Mouse (Mus musculus): Measurements from ENCODE around the gene 1700021F05Rik.

1700021F05Rik gene

DNA sequence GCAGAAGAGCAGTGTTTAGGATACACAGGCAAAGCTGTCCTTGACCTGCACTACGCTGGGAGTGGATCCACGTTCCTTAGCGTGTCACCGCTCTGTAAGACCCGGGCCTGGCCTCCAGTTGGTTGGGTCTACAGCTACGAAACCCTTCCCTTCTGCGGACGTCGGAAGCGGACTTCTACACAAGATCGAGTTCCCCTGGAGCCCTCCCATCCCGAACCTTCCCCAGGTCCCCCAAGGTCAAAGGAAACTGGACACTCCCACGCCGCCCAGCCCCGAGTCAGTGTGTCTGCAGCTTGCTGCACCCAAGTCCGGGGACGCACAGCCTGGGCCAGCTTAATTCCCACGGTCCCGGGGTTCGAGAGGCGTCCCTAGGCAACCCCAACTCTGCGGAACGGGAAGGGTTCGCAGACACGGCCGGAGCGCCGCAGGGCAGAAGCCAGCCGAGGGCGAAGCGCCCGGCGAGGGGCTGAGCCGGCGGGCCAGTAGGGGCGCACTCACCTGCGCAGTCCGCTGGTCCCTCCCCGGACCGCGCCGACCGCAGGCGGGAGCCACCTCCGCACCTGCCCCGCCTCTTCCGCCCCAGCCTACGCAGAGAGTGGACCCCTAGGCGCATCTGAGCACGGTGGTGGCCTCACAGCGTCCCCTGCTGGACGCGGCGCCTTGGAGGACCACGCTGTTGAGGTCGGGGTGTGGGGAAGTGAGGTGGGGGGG is at the start of gene 1700021F05Rik:
1700021F05Rik (minus strand) TSS at position 553 of the 711 bp plus-strand sequence.
- ATAC-seq (ENCODE audit: low TSS enrichment): peak; percentile 94

DNA sequence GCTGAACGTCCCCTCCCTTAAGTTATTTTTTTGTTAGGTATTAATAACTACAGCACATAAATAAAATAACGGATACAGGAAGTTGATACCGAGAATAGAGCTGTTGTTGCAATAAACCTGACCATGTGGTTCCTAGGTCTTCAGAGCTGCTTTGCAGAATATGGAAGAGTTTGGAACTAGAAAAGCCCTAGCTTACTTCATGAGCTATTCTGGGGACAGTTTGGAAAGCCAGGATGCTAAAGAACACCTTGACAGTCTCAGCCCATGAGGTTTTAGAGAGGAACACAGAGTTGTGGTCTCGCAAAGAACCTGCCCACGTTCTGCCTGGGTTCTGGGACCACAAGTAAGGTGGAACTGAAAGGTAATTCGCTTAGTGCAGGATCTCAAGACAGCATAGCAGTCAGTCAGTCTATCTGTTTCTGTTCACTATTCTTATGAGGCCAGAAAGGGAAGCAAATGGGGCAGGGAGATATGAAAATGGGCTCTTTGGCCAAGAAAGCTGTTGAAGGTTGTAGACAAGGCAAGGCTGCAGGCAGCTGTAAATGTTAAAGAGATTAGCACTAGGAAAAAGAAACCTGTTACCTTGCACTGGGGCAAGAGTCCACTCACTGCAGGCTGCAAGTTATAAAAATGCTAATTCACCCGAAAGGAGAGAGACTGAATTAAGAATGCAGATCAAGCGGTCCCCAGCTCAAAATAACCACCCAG is 47.8 kb upstream of the 1700021F05Rik start:
- ATAC-seq (ENCODE audit: low TSS enrichment): no peak

DNA sequence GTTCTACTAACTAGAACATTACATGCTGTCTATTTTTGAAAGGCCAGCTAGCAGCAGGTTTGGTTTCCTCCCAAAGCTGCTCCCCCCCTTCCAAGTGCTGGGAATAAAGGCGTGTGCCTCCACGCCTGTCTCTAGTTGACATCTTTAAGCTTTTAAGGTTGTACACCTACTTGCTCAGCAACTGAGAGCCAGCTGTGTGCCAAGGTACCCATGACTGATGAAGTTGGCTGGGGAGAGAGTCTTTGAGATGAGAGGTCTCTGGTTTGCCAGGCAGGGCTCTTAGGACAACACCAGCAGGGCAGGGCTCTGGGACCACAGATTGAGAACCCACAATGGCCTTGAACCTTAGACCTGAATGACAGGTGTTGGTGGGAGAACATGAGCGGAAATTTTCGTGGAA is 43.7 kb upstream of the 1700021F05Rik start:
- ATAC-seq (ENCODE audit: low TSS enrichment): no peak

DNA sequence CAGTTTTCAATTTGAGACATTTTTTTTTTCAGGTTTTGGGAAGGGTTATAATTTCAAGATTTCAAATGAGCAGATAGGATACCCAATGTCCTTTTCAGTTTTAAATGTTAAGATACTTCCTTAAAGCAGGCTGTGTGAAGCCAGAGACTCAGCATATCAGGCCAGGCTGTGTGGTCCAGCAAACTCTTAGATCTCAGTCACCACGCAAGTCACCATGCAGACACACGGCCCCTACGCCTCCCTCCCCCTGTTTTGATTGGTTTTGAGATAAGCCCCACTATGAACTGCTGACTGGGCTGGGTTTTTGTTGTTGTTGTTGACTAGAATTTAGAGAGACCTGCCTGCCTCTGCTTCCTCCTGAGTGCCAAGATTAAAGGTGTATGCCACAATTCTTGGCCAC is 40.5 kb upstream of the 1700021F05Rik start:
- no peak for ATAC-seq (ENCODE audit: low TSS enrichment)

DNA sequence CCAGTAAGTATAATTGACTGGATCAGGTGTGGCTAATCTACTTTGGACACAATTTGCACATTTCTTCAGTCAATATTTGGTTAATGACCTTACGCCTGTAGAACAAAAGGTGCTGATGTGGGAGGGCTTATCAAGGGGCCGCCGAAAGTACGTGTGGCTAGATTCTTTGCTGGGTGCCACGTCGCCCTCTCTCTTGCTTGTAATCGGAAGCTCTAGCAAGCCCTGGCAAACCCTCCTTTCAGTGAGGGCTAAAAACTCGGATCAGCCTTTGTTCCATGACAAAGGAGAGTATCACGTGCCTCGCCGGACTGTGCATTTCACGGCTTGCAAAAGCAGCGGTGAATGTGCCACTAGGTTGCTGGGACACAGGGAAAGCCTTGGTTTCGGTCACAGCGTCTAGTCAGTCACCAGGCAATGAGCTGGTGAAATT is 39.9 kb upstream of the 1700021F05Rik start:
- ATAC-seq (ENCODE audit: low TSS enrichment): no peak

DNA sequence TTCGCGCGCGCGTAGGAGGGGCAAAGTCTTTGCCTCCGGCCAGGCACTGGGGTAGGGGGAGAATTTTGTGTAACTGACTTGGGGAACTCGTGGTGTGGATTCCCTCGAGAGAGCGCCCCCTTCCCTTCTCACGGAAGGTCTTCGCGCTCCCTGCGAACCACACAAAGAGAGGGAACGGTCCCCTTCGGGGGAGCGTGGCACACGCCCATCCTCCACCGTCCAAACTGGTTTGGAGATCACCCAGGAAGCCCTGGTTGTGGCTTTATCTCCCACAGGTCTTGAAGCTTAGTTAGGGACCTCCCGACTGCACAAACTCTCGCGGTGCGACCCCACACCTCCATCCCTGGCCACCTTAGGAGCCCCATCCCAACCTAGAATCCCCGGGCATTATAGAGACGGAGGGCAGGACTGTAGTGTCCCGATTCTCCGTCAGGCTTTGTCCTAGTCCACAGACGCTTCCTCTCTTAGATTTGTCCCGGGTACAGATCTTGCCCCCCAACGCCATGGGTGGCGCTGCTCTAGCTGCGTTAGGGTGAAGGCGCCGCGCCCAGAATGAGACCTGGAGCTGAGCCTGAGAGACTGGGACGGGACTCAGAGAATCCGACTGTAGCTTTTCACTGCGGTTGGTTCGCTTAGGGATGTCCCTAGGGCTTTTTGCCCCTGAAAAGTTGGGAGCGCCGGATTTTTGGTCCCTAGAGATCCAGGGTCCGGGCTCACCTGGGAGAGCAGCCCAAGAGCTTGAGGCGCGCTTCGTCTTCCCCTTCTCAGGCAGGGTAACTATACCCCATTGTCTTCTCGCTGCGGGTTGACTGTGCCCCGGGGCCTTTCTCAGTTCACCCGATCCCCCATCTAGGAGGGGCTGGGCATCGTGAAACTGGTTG is 38.8 kb upstream of the 1700021F05Rik start:
- ATAC-seq (ENCODE audit: low TSS enrichment): no peak

DNA sequence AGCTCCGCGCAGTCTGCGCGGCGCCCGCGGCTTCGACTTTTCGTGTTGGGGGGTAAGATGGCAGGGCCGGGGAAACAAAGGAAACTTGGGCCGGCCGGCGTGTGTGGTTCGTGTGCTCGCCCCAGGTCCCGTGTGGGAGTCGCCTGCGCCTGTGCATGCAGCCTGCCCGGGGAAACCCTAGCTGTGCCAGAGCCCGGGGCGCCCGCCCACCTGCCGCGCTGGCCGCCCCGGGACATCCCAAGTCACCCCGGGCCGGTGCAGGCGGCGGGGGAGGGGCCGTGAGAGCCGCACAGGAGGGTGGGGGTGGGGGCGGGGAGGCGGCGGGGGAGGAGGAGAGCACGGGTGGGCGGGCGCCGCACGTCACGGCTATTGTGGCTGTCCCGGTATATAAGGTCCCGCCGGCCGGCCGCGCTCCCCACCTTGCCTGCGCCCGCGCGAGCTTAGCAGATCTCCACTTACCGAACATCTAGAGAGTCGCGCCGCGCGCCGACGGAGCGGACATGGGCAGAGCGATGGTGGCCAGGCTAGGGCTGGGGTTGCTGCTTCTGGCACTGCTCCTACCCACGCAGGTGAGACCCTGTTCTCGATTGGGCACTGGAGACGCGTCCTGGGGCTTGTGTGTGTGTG is 38.1 kb upstream of the 1700021F05Rik start:
- ATAC-seq (ENCODE audit: low TSS enrichment): 0 out of 2 replicates have a peak, but pooled peaks have one; percentile 3

DNA sequence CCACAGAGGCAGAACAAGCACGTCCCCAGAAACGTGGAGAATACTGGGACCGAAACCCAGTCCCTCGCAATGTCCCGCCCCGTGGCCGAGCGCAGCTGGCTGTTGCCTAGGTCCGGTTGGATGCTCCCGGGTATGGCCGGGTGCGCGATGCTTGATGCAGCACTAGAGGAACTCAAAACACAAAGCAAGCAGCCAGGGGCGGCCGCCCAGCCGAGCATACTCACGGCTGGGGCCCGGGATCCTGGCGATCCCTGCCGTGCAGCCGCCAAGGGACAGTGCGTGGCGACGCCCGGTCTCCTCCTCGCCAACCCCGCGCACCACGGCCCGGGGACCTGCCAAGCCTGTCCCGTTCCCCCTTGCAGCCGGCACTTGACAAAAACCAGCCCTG is 37.6 kb upstream of the 1700021F05Rik start:
- peak; percentile 64 for ATAC-seq (ENCODE audit: low TSS enrichment)

DNA sequence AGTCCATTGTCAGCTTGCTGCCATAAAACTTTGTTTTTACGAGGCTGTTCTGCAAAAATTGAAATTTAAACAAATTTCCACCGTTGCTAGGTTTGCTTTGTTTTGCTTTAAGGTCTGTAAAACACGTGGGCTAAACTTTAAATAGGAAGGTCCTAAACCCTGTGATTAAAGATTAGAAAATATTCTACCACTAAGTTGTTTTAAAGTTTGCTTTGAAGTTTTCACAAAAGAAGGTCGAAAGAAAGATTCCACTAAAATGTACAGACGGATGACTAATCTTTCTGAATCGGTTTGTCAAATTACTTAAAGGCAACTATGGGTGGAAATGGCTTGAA is 37.2 kb upstream of the 1700021F05Rik start, which contains the start of gene Cd24a:
Cd24a (plus strand) TSS at position 288 of the 335 bp plus-strand sequence.
- no peak for ATAC-seq (ENCODE audit: low TSS enrichment)

DNA sequence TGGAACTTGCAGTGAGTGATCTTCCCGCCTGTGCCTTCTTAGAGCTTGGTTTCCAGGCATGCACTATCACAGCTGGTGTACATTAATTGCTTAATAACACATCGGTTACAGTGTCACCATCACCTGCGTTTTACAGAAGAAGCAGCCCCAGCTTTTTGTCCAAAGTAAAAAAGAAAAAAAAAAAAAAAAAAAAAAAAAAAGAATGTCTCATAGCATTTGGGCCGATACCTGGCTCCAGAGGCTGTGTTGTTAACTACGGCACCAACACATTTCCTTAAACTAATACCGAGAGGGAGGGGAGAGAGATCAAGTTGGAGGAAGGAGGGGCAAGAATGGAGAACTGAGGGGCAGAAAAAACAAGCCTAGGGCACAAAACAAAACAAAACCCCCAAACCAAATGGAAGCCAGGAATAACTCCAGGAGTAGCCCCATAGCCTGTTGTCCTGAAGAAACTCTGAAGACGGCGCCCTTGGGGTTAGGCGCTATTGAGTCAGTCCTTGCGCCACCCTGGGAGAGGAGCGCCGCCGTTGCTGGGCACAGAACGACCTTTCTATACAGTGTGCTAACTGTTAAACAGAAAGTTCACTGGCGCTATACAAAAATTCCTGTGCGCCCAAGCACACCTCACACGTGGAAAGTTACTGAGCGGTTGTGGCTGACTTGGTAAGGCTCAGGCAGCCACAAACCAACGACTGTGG is 36.7 kb upstream of the 1700021F05Rik start:
- no peak for ATAC-seq (ENCODE audit: low TSS enrichment)

DNA sequence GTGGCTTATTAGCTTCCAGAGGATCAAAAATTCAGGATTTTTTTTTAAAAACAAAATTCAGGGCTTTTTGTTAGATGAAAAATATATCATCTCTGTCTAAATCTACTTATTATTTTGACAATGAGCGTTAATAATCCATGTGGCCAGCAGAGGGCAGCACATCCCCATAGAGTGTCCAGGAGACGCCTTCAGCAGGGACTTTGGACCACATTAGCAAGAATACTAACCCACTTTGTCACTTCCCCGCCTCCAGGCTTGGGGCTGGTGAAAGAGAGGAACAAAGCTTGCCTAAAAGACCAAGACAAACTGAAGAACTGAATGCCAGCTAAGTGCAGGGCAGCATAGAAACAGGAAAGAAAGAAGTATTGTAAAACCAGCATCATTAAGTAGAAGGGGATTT is 34.2 kb upstream of the 1700021F05Rik start:
- peak; percentile 86 for ATAC-seq (ENCODE audit: low TSS enrichment)

DNA sequence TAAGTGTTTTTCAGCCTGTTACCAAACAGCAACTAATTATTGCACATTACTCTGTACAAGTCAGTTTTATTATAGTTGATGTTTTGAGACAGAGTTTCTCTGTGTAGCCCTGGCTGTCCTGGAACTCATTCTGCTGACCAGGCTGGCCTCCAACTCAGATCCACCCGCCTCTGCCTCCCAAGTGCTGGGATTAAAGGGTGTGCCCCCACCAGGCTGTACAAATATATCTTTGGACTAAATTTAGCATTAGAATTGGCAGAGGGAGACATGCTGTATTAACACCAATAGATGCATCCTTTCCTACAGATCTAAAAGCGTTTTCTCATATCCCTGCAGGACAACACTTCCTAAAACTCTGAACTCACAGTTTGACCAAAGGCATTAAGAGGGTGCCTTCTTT is 33.6 kb upstream of the 1700021F05Rik start:
- ATAC-seq (ENCODE audit: low TSS enrichment): no peak

DNA sequence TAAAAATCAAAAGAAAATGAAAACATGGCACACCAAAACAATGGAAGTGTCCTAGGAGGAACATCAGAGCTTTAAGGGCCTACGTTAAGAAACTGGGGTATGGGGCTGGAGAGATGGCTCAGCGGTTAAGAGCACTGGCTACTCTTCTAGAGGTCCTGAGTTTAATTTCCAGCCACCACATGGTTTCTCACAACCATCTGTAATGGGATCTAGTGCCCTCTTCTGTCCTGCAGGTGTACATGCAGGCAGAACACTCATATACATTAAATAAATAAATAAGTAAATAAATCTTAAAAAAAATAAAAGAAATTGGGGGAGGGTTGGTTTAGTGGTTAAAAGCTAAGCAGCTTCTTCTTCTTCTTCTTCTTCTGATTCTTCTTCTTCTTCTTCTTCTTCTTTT is 20.5 kb upstream of the 1700021F05Rik start:
- no peak for ATAC-seq (ENCODE audit: low TSS enrichment)

DNA sequence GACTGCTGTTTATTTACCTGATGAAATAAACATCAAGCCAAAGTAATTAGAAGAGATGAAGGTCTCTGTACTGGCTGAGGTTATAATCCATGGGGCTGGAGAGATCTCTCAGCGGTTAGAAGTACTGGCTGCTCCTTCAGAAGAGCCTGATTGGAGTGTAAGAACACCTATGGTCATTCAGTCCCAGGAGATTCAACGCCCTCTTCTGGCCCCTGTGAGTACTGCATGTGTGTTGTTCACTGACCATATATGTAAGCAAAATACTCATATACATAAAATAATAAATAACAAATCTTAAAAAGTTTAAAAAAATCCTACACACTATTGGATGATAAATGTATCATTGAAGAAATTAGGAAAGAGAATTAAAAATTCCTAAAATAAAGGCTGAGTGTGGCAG is 20.0 kb upstream of the 1700021F05Rik start:
- no peak for ATAC-seq (ENCODE audit: low TSS enrichment)

DNA sequence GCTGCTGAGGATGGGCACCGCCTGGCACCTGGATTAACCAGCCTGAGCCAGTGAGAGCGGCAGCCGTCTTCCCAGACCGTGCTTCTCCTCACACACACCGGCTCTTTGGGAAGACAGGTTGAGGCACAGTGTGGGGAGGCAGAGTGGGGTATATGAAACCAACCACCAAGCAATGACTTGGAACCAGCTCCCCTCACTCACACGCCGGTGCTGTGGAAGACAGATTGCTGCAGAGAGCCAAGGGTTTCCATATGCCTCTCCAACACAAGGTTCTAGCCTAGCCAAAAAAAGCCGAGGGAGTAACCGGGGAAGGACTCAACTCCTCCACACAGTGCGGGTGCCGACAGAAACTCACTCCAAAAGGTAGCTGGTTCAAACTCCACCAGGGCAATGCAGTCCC is 18.5 kb upstream of the 1700021F05Rik start:
- peak; percentile 34; the same call in 1 of the 2 replicates for ATAC-seq (ENCODE audit: low TSS enrichment)

DNA sequence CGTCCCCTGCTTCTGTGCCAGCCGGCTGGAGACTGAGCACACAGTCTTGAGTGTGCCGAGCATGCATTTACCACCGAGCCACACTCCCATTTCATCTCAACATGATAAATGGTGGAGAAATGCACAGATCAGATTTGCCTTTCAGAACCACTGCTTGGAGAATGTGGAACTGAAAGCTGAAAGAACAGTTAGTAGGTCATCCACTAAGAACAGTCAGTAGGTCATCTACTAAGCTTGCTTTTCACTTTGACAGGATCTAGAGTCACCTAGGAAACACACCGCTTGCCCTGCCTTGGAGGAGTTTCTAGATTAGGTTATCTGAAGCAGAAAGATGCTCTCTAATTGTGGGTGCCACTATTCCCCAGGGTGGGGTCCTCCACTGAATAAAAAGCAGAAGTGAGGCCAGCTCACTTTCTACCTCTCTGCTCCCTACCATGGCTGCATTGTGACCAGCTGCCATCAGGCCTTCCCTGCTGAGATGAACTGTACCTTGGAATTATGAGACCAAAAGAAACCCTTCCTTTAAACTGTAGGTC is 16.9 kb upstream of the 1700021F05Rik start:
- no peak for ATAC-seq (ENCODE audit: low TSS enrichment)

DNA sequence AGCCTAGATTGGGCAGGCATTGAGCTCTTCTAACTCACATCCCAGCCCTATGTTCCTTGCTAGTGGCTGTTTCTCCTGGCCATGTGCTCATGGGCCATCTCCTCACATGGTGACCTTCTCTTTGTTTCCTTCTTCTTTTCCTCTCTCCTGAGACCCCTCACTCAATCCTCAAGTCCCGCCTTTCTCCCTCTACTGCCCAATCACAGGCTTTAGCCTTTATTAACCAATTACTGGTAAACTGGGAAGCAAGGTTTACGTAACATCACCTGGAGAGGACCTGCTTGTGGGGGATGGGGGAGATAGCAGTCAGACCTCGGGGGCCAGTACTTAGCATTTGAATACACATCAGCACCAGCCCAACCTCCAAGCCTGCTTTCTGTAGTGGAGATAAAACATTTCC is 10.6 kb upstream of the 1700021F05Rik start:
- ATAC-seq (ENCODE audit: low TSS enrichment): no peak

DNA sequence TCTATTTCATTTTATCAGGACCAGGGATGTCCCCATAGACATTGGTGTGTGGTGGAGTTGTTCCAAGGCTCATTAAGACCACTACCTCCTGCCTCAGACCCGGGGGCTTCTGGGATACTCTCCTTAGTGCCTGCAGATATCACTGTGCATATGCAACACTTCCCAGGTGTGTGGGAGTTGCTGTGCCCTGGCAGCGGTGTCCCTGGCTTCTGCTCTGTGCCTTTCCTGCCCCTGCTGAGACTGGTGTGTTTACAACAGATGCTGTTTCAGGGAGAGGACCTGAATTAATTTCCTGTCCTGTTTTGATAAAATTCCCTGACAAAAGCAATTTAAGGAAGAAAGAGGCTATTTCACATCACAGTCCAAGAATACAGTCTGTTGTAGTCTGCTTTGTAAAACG is 10.1 kb upstream of the 1700021F05Rik start:
- no peak for ATAC-seq (ENCODE audit: low TSS enrichment)

DNA sequence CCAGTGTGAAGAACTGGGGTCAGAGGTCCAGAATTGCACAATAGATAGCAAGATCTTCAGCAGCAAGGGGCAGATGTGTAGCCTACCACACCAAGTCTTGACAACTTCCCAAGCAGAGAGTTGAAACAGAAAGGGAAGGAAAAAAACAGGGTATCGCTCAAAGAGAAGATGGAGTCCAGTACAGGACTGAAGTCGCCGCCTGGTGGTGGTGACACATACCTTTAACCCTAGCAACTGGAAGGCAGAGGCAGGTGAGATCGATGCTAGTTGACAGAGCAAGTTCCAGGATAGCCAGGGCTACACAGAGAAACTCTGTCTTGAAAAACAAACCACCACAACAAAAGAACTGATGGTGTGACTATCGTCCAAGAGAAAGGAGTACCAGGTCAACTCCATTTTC is 8.6 kb upstream of the 1700021F05Rik start:
- no peak for ATAC-seq (ENCODE audit: low TSS enrichment)

DNA sequence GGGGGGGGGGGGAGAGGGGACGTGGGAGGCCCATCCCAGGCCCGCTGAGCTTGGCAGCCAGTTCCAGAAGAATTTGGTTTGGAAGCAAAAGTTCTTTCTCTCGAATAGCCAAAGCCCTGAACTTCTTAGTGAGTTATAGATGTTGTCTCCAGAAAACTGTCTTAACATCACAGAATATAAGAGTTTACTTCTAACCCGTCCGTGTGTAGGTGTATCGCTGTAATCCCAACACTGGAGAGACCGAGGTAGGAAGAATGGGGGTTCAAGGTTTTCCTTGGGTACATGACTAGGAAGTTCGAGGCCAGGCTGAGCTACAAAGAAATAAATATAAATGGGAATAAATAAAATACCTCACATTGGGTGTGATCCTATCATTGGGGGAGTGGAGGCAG is 355 bp upstream of the 1700021F05Rik start:
- ATAC-seq (ENCODE audit: low TSS enrichment): no peak

DNA sequence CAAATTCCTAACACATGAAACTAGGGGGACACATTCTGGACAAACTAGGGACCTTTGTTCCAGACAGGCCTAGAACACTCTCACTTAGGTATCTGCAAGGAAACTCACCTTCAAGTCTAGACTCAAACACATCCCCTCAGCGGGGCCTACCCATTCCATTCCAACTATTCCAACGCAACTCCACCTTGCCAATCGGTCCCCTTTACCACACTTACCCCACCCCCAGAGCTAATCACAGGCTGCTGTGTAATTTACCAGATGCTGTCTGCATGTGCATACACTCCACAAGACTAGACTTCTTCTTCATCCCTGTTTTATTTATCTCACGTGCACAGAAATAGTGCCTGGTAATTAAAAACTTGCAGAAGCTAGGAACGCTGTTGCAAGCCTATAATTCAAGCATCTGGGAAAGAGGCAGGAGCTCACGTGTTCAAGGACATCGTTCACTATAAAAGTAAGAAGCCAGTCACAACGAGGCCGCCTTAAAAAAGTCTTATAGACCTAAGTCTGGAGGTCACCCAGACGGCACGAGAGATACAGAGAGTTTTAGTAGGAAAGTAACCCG is 966 bp downstream of the 1700021F05Rik start:
- ATAC-seq (ENCODE audit: low TSS enrichment): no peak

Data from frontal cortex, adult (tissue).